Mouse (Mus musculus): ENCODE measurements around the gene Adgrg5. TPM values are rescaled to one million over a fixed set of nuclear protein-coding genes. Genes with fewer than 3 reads are reported as not detected.

Gene Adgrg5
- polyA plus RNA-seq, 1 experiment = 40.5 TPM

DNA sequence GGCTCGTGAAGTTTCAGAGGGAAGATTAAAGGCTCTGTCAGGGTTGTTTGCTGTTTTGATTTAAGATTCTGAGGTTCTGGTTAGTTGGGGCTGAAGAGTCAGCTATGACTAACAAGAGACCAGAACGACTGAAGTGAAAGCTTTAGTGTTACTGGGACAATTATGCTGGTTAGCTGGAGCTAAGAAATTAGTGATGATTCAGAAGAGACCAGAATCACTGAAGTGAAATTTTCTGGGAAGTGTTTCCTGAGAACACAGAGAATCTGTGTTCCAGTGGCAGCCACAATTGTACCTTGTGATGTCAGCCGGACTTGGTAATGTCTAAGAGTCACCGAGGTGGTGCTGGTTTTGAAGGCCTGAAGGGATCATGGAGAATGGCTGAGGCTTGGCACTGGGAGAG is 42.8 kb upstream of the Adgrg5 start:
- peaks cover 8% of the 10 kb centered on the region for H3K4me1 ChIP-seq (replicated peaks; ENCODE audit: control insufficient read depth, insufficient read depth, low read length)
- H3K4me3 ChIP-seq (ENCODE audit: control insufficient read depth, insufficient read depth, low read length) = no peak overlapping the region
- TF ChIP-seq POLR2A (IDR thresholded peaks at IDR 0.05; ENCODE audit: control insufficient read depth, extremely low read depth, insufficient read depth, low read length, poor library complexity) (no peak), CTCF (IDR thresholded peaks at IDR 0.05; ENCODE audit: borderline replicate concordance, control insufficient read depth, extremely low read depth, insufficient read depth, low read length, poor library complexity) (no peak)
- no peak for DNase-seq
- H3K27me3 ChIP-seq (ENCODE audit: control insufficient read depth, insufficient read depth, low read length) = no peaks in the 10 kb centered on the region
- no peak overlapping the region for H3K27ac ChIP-seq (ENCODE audit: control insufficient read depth, insufficient read depth, low read length)
- WGBS = 83% methylated on average over 4 of the region's 4 CpGs
- H3K36me3 ChIP-seq (ENCODE audit: control insufficient read depth, insufficient read depth, low read length) = no peaks in the 10 kb centered on the region

- Histone ChIP-seq H3K36me3 (ENCODE audit: control insufficient read depth, insufficient read depth, low read length) (no peaks in the 10 kb centered on the region), H3K27me3 (ENCODE audit: control insufficient read depth, insufficient read depth, low read length) (no peaks in the 10 kb centered on the region), H3K27ac (ENCODE audit: control insufficient read depth, insufficient read depth, low read length) (no peak overlapping the region), H3K4me3 (ENCODE audit: control insufficient read depth, insufficient read depth, low read length) (no peak overlapping the region), H3K4me1 (replicated peaks; ENCODE audit: control insufficient read depth, insufficient read depth, low read length) (no peaks in the 10 kb centered on the region)
- no peak for DNase-seq
- 23% methylated on average over 14 of the region's 14 CpGs for WGBS
- no peak for TF ChIP-seq CTCF (IDR thresholded peaks at IDR 0.05; ENCODE audit: borderline replicate concordance, control insufficient read depth, extremely low read depth, insufficient read depth, low read length, poor library complexity)
- no peak for TF ChIP-seq POLR2A (IDR thresholded peaks at IDR 0.05; ENCODE audit: control insufficient read depth, extremely low read depth, insufficient read depth, low read length, poor library complexity)
These were observed 35.0 kb upstream of the Adgrg5 start for GRCm38 (mm10) chr8:94888383-94889036.

DNA sequence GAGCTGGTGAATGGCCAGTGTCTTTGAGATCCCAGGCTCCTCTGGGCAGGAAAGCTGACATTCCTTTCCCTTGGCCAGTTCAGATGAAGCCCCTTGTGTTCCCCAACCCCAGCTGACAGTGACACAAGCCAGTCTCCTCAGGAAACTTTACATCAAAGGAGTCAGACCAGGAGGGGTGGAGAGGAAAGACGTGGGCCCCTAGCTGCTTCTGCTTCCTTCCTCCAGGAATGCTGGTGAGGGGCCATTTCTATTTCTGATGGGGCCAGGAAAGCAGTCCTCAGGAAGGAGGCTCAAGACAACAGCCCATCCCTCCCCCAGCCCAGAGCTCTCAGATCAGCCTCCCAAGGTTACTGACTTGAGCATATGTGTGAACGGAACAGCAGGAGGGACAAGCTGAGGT is 30.6 kb upstream of the Adgrg5 start:
- H3K4me3 ChIP-seq (ENCODE audit: control insufficient read depth, insufficient read depth, low read length) = no peak overlapping the region
- no peaks in the 10 kb centered on the region for H3K27me3 ChIP-seq (ENCODE audit: control insufficient read depth, insufficient read depth, low read length)
- H3K36me3 ChIP-seq (ENCODE audit: control insufficient read depth, insufficient read depth, low read length) = no peaks in the 10 kb centered on the region
- H3K4me1 ChIP-seq (replicated peaks; ENCODE audit: control insufficient read depth, insufficient read depth, low read length) = no peaks in the 10 kb centered on the region
- H3K27ac ChIP-seq (ENCODE audit: control insufficient read depth, insufficient read depth, low read length) = no peak overlapping the region
- WGBS = 65% methylated on average over 2 of the region's 2 CpGs
- no peak for TF ChIP-seq POLR2A (IDR thresholded peaks at IDR 0.05; ENCODE audit: control insufficient read depth, extremely low read depth, insufficient read depth, low read length, poor library complexity)
- no peak for TF ChIP-seq CTCF (IDR thresholded peaks at IDR 0.05; ENCODE audit: borderline replicate concordance, control insufficient read depth, extremely low read depth, insufficient read depth, low read length, poor library complexity)
- DNase-seq = no peak

DNA sequence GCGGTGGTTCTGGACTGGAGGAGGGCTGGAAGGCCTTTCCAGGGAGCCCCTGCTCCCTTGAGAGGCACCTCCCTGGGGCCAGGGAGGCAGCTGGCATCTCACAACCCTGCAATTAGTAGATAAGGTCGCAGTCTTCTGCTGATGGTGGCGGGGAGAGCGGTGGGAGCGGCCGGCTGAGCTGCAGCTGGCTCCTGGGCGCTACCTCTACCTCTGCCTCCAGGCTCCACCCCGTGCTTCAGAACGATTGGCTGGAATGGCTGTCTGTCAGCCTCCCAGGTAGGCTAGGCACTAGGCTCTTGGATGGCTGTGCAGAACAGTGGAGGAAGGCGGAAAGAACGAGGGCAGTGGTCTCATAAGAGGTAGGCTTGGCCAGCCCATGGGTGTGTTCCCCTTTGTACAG is 24.2 kb upstream of the Adgrg5 start:
- WGBS = 61% methylated on average over 11 of the region's 11 CpGs
- TF ChIP-seq POLR2A (IDR thresholded peaks at IDR 0.05; ENCODE audit: control insufficient read depth, extremely low read depth, insufficient read depth, low read length, poor library complexity) (no peak), CTCF (IDR thresholded peaks at IDR 0.05; ENCODE audit: borderline replicate concordance, control insufficient read depth, extremely low read depth, insufficient read depth, low read length, poor library complexity) (no peak)
- Histone ChIP-seq H3K4me3 (ENCODE audit: control insufficient read depth, insufficient read depth, low read length) (no peak overlapping the region), H3K27me3 (ENCODE audit: control insufficient read depth, insufficient read depth, low read length) (no peaks in the 10 kb centered on the region), H3K36me3 (ENCODE audit: control insufficient read depth, insufficient read depth, low read length) (no peaks in the 10 kb centered on the region), H3K27ac (ENCODE audit: control insufficient read depth, insufficient read depth, low read length) (no peak overlapping the region), H3K4me1 (replicated peaks; ENCODE audit: control insufficient read depth, insufficient read depth, low read length) (peaks cover 4% of the 10 kb centered on the region)
- no peak for DNase-seq

- TF ChIP-seq CTCF (IDR thresholded peaks at IDR 0.05; ENCODE audit: borderline replicate concordance, control insufficient read depth, extremely low read depth, insufficient read depth, low read length, poor library complexity) = no peak
- TF ChIP-seq POLR2A (IDR thresholded peaks at IDR 0.05; ENCODE audit: control insufficient read depth, extremely low read depth, insufficient read depth, low read length, poor library complexity) = no peak
- peaks cover 4% of the 10 kb centered on the region for H3K4me1 ChIP-seq (replicated peaks; ENCODE audit: control insufficient read depth, insufficient read depth, low read length)
- H3K36me3 ChIP-seq (ENCODE audit: control insufficient read depth, insufficient read depth, low read length) = no peaks in the 10 kb centered on the region
- no peaks in the 10 kb centered on the region for H3K27me3 ChIP-seq (ENCODE audit: control insufficient read depth, insufficient read depth, low read length)
- DNase-seq = no peak
- no peak overlapping the region for H3K4me3 ChIP-seq (ENCODE audit: control insufficient read depth, insufficient read depth, low read length)
- WGBS = 83% methylated on average over 6 of the region's 6 CpGs
- H3K27ac ChIP-seq (ENCODE audit: control insufficient read depth, insufficient read depth, low read length) = no peak overlapping the region
These were observed 22.9 kb upstream of the Adgrg5 start for GRCm38 (mm10) chr8:94900617-94901016.

GRCm38 (mm10) chr8:94901031-94901430 is 22.5 kb upstream of the Adgrg5 start:
- H3K27me3 ChIP-seq (ENCODE audit: control insufficient read depth, insufficient read depth, low read length) = no peaks in the 10 kb centered on the region
- WGBS = 65% methylated on average over 5 of the region's 5 CpGs
- H3K4me3 ChIP-seq (ENCODE audit: control insufficient read depth, insufficient read depth, low read length) = no peak overlapping the region
- no peaks in the 10 kb centered on the region for H3K36me3 ChIP-seq (ENCODE audit: control insufficient read depth, insufficient read depth, low read length)
- no peak for DNase-seq
- no peak overlapping the region for H3K27ac ChIP-seq (ENCODE audit: control insufficient read depth, insufficient read depth, low read length)
- TF ChIP-seq CTCF (IDR thresholded peaks at IDR 0.05; ENCODE audit: borderline replicate concordance, control insufficient read depth, extremely low read depth, insufficient read depth, low read length, poor library complexity) (no peak), POLR2A (IDR thresholded peaks at IDR 0.05; ENCODE audit: control insufficient read depth, extremely low read depth, insufficient read depth, low read length, poor library complexity) (no peak)
- H3K4me1 ChIP-seq (replicated peaks; ENCODE audit: control insufficient read depth, insufficient read depth, low read length) = peaks cover 4% of the 10 kb centered on the region

GRCm38 (mm10) chr8:94903709-94904108 is 19.8 kb upstream of the Adgrg5 start:
- no peak overlapping the region for H3K27ac ChIP-seq (ENCODE audit: control insufficient read depth, insufficient read depth, low read length)
- peaks cover 7% of the 10 kb centered on the region for H3K4me1 ChIP-seq (replicated peaks; ENCODE audit: control insufficient read depth, insufficient read depth, low read length)
- no peaks in the 10 kb centered on the region for H3K27me3 ChIP-seq (ENCODE audit: control insufficient read depth, insufficient read depth, low read length)
- H3K36me3 ChIP-seq (ENCODE audit: control insufficient read depth, insufficient read depth, low read length) = no peaks in the 10 kb centered on the region
- DNase-seq = no peak
- TF ChIP-seq POLR2A (IDR thresholded peaks at IDR 0.05; ENCODE audit: control insufficient read depth, extremely low read depth, insufficient read depth, low read length, poor library complexity) (no peak), CTCF (IDR thresholded peaks at IDR 0.05; ENCODE audit: borderline replicate concordance, control insufficient read depth, extremely low read depth, insufficient read depth, low read length, poor library complexity) (no peak)
- H3K4me3 ChIP-seq (ENCODE audit: control insufficient read depth, insufficient read depth, low read length) = no peak overlapping the region
- WGBS = 90% methylated on average over 12 of the region's 12 CpGs

Data from thymus, adult 2 months (tissue).